Mouse (Mus musculus): ENCODE data around the gene Vmn1r7. TPM values are rescaled to one million over a fixed set of nuclear protein-coding genes. Genes with fewer than 3 reads are reported as not detected.
"Not testable (repeated sequence)": the region's sequence is repeated elsewhere in the genome, so short reads cannot be mapped to it uniquely, and the experiment has no call there.

The Vmn1r7 gene
- polyA plus RNA-seq (2012; rRNA removed) = not detected in 2 replicates

- not testable (repeated sequence) for H3K4me1 ChIP-seq (ENCODE audit: control insufficient read depth, insufficient read depth, low read length); H3K27ac ChIP-seq (ENCODE audit: insufficient read depth, low read length); H3K27me3 ChIP-seq (ENCODE audit: control insufficient read depth, insufficient read depth, low read length); H3K4me3 ChIP-seq (replicated peaks; ENCODE audit: insufficient read depth, low read depth, low read length); DNase-seq
- 86% methylated on average over 2 of the region's 2 CpGs for WGBS
Measured at GRCm38 (mm10) chr6:57025224-57025623, at the start of gene Vmn1r7. Gene Vmn1r7 (minus strand): TSS chr6:57025324.

- WGBS = 82% methylated on average over 2 of the region's 2 CpGs
- no peaks in the 10 kb centered on the region for H3K27me3 ChIP-seq (ENCODE audit: control insufficient read depth, insufficient read depth, low read length)
- TF ChIP-seq CTCF (IDR thresholded peaks at IDR 0.05; ENCODE audit: borderline replicate concordance, insufficient read depth, low read depth, low read length) = no peak
- TF ChIP-seq POLR2A (IDR thresholded peaks at IDR 0.05; ENCODE audit: borderline replicate concordance, insufficient read depth, low read length) = no peak
- H3K4me3 ChIP-seq (replicated peaks; ENCODE audit: insufficient read depth, low read depth, low read length) = no peak within 1 kb of the TSS
- DNase-seq = no peak
- H3K4me1 ChIP-seq (ENCODE audit: control insufficient read depth, insufficient read depth, low read length) = no peaks in the 10 kb centered on the region
- no peak within 1 kb of the TSS for H3K27ac ChIP-seq (ENCODE audit: insufficient read depth, low read length)
Measured at GRCm38 (mm10) chr6:57066487-57066886, 41.4 kb upstream of the Vmn1r7 start, which contains the start of gene Vmn1r9. Gene Vmn1r9 (plus strand): TSS chr6:57066787.

- TF ChIP-seq POLR2A (IDR thresholded peaks at IDR 0.05; ENCODE audit: borderline replicate concordance, insufficient read depth, low read length) = no peak
- TF ChIP-seq CTCF (IDR thresholded peaks at IDR 0.05; ENCODE audit: borderline replicate concordance, insufficient read depth, low read depth, low read length) = no peak
- DNase-seq = no peak
- Histone ChIP-seq H3K4me3 (replicated peaks; ENCODE audit: insufficient read depth, low read depth, low read length) (no peak overlapping the region), H3K4me1 (ENCODE audit: control insufficient read depth, insufficient read depth, low read length) (no peaks in the 10 kb centered on the region), H3K27me3 (ENCODE audit: control insufficient read depth, insufficient read depth, low read length) (no peaks in the 10 kb centered on the region), H3K27ac (ENCODE audit: insufficient read depth, low read length) (no peak overlapping the region)
Measured at GRCm38 (mm10) chr6:57063730-57064129, 38.6 kb upstream of the Vmn1r7 start.

- Histone ChIP-seq H3K27ac (ENCODE audit: insufficient read depth, low read length) (no peak overlapping the region), H3K4me3 (replicated peaks; ENCODE audit: insufficient read depth, low read depth, low read length) (no peak overlapping the region)
- TF ChIP-seq CTCF (IDR thresholded peaks at IDR 0.05; ENCODE audit: borderline replicate concordance, insufficient read depth, low read depth, low read length) = no peak
- TF ChIP-seq POLR2A (IDR thresholded peaks at IDR 0.05; ENCODE audit: borderline replicate concordance, insufficient read depth, low read length) = no peak
Measured at GRCm38 (mm10) chr6:57034674-57035073, 9.6 kb upstream of the Vmn1r7 start.

GRCm38 (mm10) chr6:57031984-57032383 is 6.9 kb upstream of the Vmn1r7 start, which contains the start of gene Vmn1r8:
Gene Vmn1r8 (plus strand): TSS chr6:57032284.
- no peak for DNase-seq
- H3K4me1 ChIP-seq (ENCODE audit: control insufficient read depth, insufficient read depth, low read length) = no peaks in the 10 kb centered on the region
- H3K27me3 ChIP-seq (ENCODE audit: control insufficient read depth, insufficient read depth, low read length) = no peaks in the 10 kb centered on the region
- no peak for TF ChIP-seq CTCF (IDR thresholded peaks at IDR 0.05; ENCODE audit: borderline replicate concordance, insufficient read depth, low read depth, low read length)
- no peak for TF ChIP-seq POLR2A (IDR thresholded peaks at IDR 0.05; ENCODE audit: borderline replicate concordance, insufficient read depth, low read length)
- H3K4me3 ChIP-seq (replicated peaks; ENCODE audit: insufficient read depth, low read depth, low read length) = no peak within 1 kb of the TSS
- no peak within 1 kb of the TSS for H3K27ac ChIP-seq (ENCODE audit: insufficient read depth, low read length)

More at GRCm38 (mm10) chr6:57034674-57035073, 9.6 kb upstream of the Vmn1r7 start:
- Histone ChIP-seq H3K27me3 (ENCODE audit: control insufficient read depth, insufficient read depth, low read length) (no peaks in the 10 kb centered on the region), H3K4me1 (ENCODE audit: control insufficient read depth, insufficient read depth, low read length) (no peaks in the 10 kb centered on the region)
- WGBS = 80% methylated on average over 2 of the region's 2 CpGs
- DNase-seq = no peak

- H3K4me1 ChIP-seq (ENCODE audit: control insufficient read depth, insufficient read depth, low read length) = no peaks in the 10 kb centered on the region
- no peak within 1 kb of the TSS for H3K4me3 ChIP-seq (replicated peaks; ENCODE audit: insufficient read depth, low read depth, low read length)
- no peak for TF ChIP-seq POLR2A (IDR thresholded peaks at IDR 0.05; ENCODE audit: borderline replicate concordance, insufficient read depth, low read length)
- TF ChIP-seq CTCF (IDR thresholded peaks at IDR 0.05; ENCODE audit: borderline replicate concordance, insufficient read depth, low read depth, low read length) = no peak
- DNase-seq = no peak
- WGBS = 79% methylated on average over 2 of the region's 2 CpGs
- no peak within 1 kb of the TSS for H3K27ac ChIP-seq (ENCODE audit: insufficient read depth, low read length)
- H3K27me3 ChIP-seq (ENCODE audit: control insufficient read depth, insufficient read depth, low read length) = no peaks in the 10 kb centered on the region
Measured at GRCm38 (mm10) chr6:56996943-56997342, 28.2 kb downstream of the Vmn1r7 start, which contains the start of gene Vmn1r6. Gene Vmn1r6 (plus strand): TSS chr6:56997243.

Other genes with a start within 250 kb of the Vmn1r7 start
- 34.4 and 35.6 TPM in 2 replicates for gene Kbtbd2, start 227.5 kb downstream of the Vmn1r7 start, polyA plus RNA-seq (2012; rRNA removed)
- 19.3 and 19.7 TPM in 2 replicates for gene Fkbp9, start 193.3 kb downstream of the Vmn1r7 start, polyA plus RNA-seq (2012; rRNA removed)
- gene Nt5c3, start 101.4 kb downstream of the Vmn1r7 start, polyA plus RNA-seq (2012; rRNA removed) = 38.8 and 47.7 TPM in 2 replicates
- gene Vmn1r4, start 101.3 kb downstream of the Vmn1r7 start, polyA plus RNA-seq (2012; rRNA removed) = 0.33 and 0.59 TPM in 2 replicates
- not detected in 2 replicates for gene Vmn1r5, start 55.1 kb downstream of the Vmn1r7 start, polyA plus RNA-seq (2012; rRNA removed)
- gene Vmn1r6, start 28.1 kb downstream of the Vmn1r7 start, polyA plus RNA-seq (2012; rRNA removed) = not detected in 2 replicates
- gene Vmn1r8, start 7.0 kb upstream of the Vmn1r7 start, polyA plus RNA-seq (2012; rRNA removed) = not detected in 2 replicates
- not detected in 2 replicates for gene Vmn1r9, start 41.5 kb upstream of the Vmn1r7 start, polyA plus RNA-seq (2012; rRNA removed)
- gene Vmn1r10, start 84.1 kb upstream of the Vmn1r7 start, polyA plus RNA-seq (2012; rRNA removed) = not detected in 2 replicates
- not detected in 2 replicates for gene Vmn1r11, start 108.1 kb upstream of the Vmn1r7 start, polyA plus RNA-seq (2012; rRNA removed)
- gene Vmn1r12, start 131.6 kb upstream of the Vmn1r7 start, polyA plus RNA-seq (2012; rRNA removed) = not detected in 2 replicates
- gene Vmn1r13, start 178.0 kb upstream of the Vmn1r7 start, polyA plus RNA-seq (2012; rRNA removed) = not detected in 2 replicates
- not detected in 2 replicates for gene Vmn1r14, start 206.4 kb upstream of the Vmn1r7 start, polyA plus RNA-seq (2012; rRNA removed)
- gene Vmn1r15, start 232.6 kb upstream of the Vmn1r7 start, polyA plus RNA-seq (2012; rRNA removed) = not detected in 2 replicates

All from cerebellum, adult 2 months (tissue).